Mouse (Mus musculus): ENCODE data around the gene Kalrn. TPM values are rescaled to one million over a fixed set of nuclear protein-coding genes. Genes with fewer than 3 reads are reported as not detected.

The Kalrn gene
- polyA plus RNA-seq, 1 experiment from 2014 or later = 22.1 TPM

DNA sequence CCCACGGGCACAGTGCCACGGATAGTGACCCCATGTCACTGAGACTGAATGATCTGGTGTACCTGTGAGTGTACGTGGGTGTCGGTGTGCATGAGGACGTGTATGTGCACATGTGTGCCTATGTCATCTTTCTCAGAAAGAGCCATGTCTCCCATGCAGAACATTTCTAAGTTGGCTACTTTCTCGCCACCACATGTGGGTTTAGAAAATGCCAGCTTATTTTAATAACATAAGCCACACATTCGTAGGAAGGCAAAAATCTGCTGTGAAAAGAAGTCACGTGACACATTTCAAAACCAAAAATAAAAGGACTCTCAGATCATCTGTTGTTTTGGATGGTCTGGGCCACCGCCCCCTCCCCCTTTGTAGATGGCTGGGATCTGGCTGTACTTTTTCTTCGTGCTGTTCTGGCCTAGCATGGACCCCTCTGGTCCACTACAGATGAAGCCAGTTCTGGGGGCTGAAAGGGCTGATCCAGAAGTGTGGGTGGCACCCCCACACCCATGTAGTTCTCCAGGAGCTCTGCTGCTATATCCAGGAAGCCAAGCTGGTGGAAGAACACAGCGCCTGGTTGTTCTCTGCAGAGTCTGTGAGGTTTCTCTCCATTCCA, 400.7 kb downstream of the Kalrn start:
- Histone ChIP-seq H3K9me3 (ENCODE audit: control insufficient read depth, low read depth, low read length) (no peaks in the 10 kb centered on the region), H3K4me2 (replicated peaks; ENCODE audit: low read depth, low read length) (no peak overlapping the region), H3K4me3 (ENCODE audit: low read depth, low read length) (no peak overlapping the region), H3K9ac (replicated peaks; ENCODE audit: low read depth, low read length) (no peak overlapping the region), H3K4me1 (ENCODE audit: control insufficient read depth, insufficient read depth, low read length) (no peaks in the 10 kb centered on the region), H3K36me3 (ENCODE audit: control insufficient read depth, insufficient read depth, low read length) (peaks cover 33% of the 10 kb centered on the region), H3K27me3 (ENCODE audit: control insufficient read depth, insufficient read depth, low read length) (no peaks in the 10 kb centered on the region), H3K27ac (ENCODE audit: low read length) (no peak overlapping the region)
- 93% methylated on average over 11 of the region's 11 CpGs for WGBS
- ATAC-seq (ENCODE audit: insufficient number of reproducible peaks, insufficient read depth, low FRiP score, low read depth) = no peak

DNA sequence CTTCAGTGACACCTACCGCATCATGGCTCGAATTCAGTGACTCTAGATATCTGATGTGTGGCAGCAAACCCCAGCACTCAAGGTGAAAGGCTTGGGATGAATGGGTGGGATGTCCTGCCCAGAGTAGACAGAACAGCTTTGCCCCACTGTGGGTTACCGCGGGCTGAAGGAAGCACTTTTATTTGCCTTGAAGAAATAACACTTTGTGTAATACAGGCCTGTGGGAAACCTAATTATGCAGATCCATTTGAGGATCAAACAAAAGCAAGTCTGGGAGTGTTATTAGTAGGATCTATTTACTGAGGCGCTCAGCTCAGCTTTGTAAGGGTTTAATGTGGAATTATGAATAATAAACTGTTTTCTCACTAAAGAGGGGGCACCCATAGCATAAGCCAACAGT, 406.3 kb downstream of the Kalrn start:
- Histone ChIP-seq H3K36me3 (ENCODE audit: control insufficient read depth, insufficient read depth, low read length) (peaks cover 13% of the 10 kb centered on the region), H3K4me2 (replicated peaks; ENCODE audit: low read depth, low read length) (no peak overlapping the region), H3K27me3 (ENCODE audit: control insufficient read depth, insufficient read depth, low read length) (no peaks in the 10 kb centered on the region), H3K9me3 (ENCODE audit: control insufficient read depth, low read depth, low read length) (no peaks in the 10 kb centered on the region), H3K27ac (ENCODE audit: low read length) (no peak overlapping the region), H3K9ac (replicated peaks; ENCODE audit: low read depth, low read length) (no peak overlapping the region; the same call in 1 of the 2 replicates), H3K4me3 (ENCODE audit: low read depth, low read length) (no peak overlapping the region), H3K4me1 (ENCODE audit: control insufficient read depth, insufficient read depth, low read length) (no peaks in the 10 kb centered on the region)
- WGBS = 87% methylated on average over 5 of the region's 5 CpGs
- no peak for ATAC-seq (ENCODE audit: insufficient number of reproducible peaks, insufficient read depth, low FRiP score, low read depth)

DNA sequence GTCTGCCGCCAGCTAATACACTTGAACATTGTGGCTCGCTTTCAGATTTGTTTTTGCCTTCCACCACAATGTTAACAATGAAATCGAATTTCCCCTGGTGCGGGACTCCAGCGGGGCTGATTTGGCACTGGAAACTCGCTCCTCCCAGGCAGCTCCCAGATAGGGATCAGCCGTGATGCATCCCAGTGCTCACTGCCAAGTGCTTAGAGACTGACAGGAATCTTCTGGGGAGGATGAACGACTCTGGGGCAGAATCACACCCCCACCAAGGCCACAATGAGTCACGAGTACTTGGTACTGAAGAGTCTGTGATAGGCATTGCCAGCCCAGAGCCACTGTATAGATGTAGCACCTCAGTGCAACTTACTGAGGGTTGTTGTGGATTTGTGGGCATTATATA, 410.2 kb downstream of the Kalrn start:
- no peak for ATAC-seq (ENCODE audit: insufficient number of reproducible peaks, insufficient read depth, low FRiP score, low read depth)
- Histone ChIP-seq H3K4me3 (ENCODE audit: low read depth, low read length) (no peak overlapping the region), H3K36me3 (ENCODE audit: control insufficient read depth, insufficient read depth, low read length) (no peaks in the 10 kb centered on the region; the same call in 1 of the 2 replicates), H3K4me1 (ENCODE audit: control insufficient read depth, insufficient read depth, low read length) (no peaks in the 10 kb centered on the region), H3K4me2 (replicated peaks; ENCODE audit: low read depth, low read length) (no peak overlapping the region), H3K9me3 (ENCODE audit: control insufficient read depth, low read depth, low read length) (no peaks in the 10 kb centered on the region), H3K27me3 (ENCODE audit: control insufficient read depth, insufficient read depth, low read length) (no peaks in the 10 kb centered on the region), H3K9ac (replicated peaks; ENCODE audit: low read depth, low read length) (no peak overlapping the region), H3K27ac (ENCODE audit: low read length) (no peak overlapping the region)
- WGBS = 70% methylated on average over 9 of the region's 9 CpGs

DNA sequence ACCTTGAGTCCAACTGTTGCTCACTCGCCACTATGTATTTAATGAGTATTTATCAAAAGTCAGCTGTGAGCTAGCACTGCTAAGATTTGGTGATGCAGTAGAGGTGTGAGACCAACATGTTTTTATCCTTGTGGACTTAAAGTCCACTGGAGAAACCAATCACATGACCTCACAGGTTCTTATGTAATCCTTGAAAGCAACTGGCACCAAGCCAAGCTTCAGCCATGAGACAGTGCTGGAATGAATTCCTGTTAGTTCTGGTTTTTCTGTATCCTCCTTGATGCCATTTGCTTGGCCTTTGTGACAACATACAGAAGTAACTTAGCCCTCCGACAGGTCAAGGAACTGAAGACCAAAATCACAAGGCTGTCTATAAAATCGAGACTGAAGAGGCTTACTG, 413.8 kb downstream of the Kalrn start:
- ATAC-seq (ENCODE audit: insufficient number of reproducible peaks, insufficient read depth, low FRiP score, low read depth) = no peak
- no peak overlapping the region for H3K27ac ChIP-seq (ENCODE audit: low read length)

DNA sequence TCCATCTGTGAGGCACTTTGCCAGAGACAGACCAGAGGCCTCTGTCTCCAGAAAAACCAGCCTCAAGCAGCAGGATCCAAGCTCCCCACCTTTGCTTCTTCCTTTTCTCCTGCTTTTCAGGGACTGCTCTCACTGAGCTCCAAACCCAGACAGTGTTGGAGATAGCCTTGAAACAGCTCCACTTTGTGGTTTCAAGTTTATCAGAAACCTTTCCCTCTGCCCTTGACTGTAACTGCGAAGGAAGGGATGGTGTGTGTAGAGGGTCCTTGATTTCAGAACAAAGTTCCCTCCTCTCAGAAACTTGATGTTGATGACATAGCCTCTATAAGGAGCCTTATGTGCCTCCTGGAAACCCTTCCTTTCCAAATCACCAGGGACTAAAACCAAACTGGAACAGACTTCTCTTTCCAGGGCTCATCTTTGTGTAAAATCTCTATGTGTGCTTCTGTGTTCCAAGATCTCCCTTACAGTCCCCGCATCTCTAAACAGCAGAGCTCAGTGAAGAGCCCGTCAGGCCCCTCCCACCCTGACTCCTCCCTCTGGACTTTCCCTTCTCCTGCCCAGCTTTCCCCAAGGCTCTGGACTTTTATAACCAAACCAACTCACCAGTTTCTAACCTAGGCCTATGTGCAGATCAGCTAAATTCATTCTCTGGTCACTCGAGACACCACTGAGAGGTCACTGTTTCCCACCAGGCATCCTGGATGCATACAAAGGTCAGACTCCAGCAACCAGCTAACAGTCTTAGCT, 415.8 kb downstream of the Kalrn start:
- Histone ChIP-seq H3K4me1 (ENCODE audit: control insufficient read depth, insufficient read depth, low read length) (no peaks in the 10 kb centered on the region), H3K27me3 (ENCODE audit: control insufficient read depth, insufficient read depth, low read length) (no peaks in the 10 kb centered on the region), H3K9me3 (ENCODE audit: control insufficient read depth, low read depth, low read length) (no peaks in the 10 kb centered on the region), H3K9ac (replicated peaks; ENCODE audit: low read depth, low read length) (no peak overlapping the region), H3K36me3 (ENCODE audit: control insufficient read depth, insufficient read depth, low read length) (no peaks in the 10 kb centered on the region), H3K4me3 (ENCODE audit: low read depth, low read length) (no peak overlapping the region), H3K27ac (ENCODE audit: low read length) (no peak overlapping the region), H3K4me2 (replicated peaks; ENCODE audit: low read depth, low read length) (no peak overlapping the region)
- no peak for ATAC-seq (ENCODE audit: insufficient number of reproducible peaks, insufficient read depth, low FRiP score, low read depth)
- 62% methylated on average over 4 of the region's 4 CpGs for WGBS

More for the DNA sequence above, 413.8 kb downstream of the Kalrn start:
- Histone ChIP-seq H3K4me3 (ENCODE audit: low read depth, low read length) (no peak overlapping the region), H3K36me3 (ENCODE audit: control insufficient read depth, insufficient read depth, low read length) (no peaks in the 10 kb centered on the region), H3K9ac (replicated peaks; ENCODE audit: low read depth, low read length) (no peak overlapping the region), H3K4me2 (replicated peaks; ENCODE audit: low read depth, low read length) (no peak overlapping the region), H3K9me3 (ENCODE audit: control insufficient read depth, low read depth, low read length) (no peaks in the 10 kb centered on the region), H3K4me1 (ENCODE audit: control insufficient read depth, insufficient read depth, low read length) (no peaks in the 10 kb centered on the region), H3K27me3 (ENCODE audit: control insufficient read depth, insufficient read depth, low read length) (no peaks in the 10 kb centered on the region)
- 88% methylated on average over 3 of the region's 3 CpGs for WGBS

DNA sequence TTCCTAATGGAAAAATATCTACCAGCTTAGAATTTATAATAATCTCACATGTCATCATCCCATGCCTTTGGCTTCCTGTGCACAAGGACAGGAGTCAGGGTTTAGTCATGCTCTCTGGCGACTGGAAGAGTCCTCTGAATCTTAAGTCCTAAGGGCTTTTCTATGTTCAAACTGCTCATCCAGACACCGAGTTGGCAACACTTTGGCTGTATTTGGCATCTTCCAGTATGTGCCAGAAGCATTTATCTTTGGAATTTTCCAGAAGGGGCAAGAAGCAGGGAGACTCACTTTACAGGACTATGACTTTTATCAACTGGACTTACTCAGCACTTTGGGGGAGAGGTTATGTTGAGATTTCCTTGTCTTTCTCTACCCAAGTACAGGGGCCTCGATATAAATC, 417.6 kb downstream of the Kalrn start:
- no peaks in the 10 kb centered on the region for H3K36me3 ChIP-seq (ENCODE audit: control insufficient read depth, insufficient read depth, low read length)
- H3K4me3 ChIP-seq (ENCODE audit: low read depth, low read length) = no peak overlapping the region
- 79% methylated on average over 3 of the region's 3 CpGs for WGBS
- no peak overlapping the region for H3K4me2 ChIP-seq (replicated peaks; ENCODE audit: low read depth, low read length)
- ATAC-seq (ENCODE audit: insufficient number of reproducible peaks, insufficient read depth, low FRiP score, low read depth) = no peak
- H3K9me3 ChIP-seq (ENCODE audit: control insufficient read depth, low read depth, low read length) = no peaks in the 10 kb centered on the region
- no peaks in the 10 kb centered on the region for H3K27me3 ChIP-seq (ENCODE audit: control insufficient read depth, insufficient read depth, low read length)
- no peak overlapping the region for H3K9ac ChIP-seq (replicated peaks; ENCODE audit: low read depth, low read length)
- no peak overlapping the region for H3K27ac ChIP-seq (ENCODE audit: low read length)
- H3K4me1 ChIP-seq (ENCODE audit: control insufficient read depth, insufficient read depth, low read length) = no peaks in the 10 kb centered on the region

DNA sequence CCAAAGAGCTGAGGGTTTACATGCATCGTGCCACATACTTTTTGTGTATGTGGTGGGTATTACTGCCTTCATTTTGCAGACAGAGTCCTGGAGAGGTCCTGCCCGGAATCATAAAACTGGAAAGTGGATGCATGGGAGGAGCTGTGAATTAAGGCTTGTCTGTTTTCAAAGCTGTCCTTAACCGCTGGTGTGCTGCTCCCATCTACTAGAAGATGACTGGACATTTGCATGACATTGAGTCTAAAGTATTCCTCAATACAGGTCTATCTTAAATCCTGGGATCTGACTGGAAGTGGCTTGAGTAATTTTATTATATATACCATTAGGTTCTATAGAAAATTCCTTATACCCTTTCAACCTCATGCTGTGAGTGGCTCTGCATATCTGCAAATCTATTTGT, 418.4 kb downstream of the Kalrn start:
- Histone ChIP-seq H3K4me2 (replicated peaks; ENCODE audit: low read depth, low read length) (no peak overlapping the region), H3K36me3 (ENCODE audit: control insufficient read depth, insufficient read depth, low read length) (no peaks in the 10 kb centered on the region), H3K9ac (replicated peaks; ENCODE audit: low read depth, low read length) (no peak overlapping the region), H3K4me3 (ENCODE audit: low read depth, low read length) (no peak overlapping the region), H3K4me1 (ENCODE audit: control insufficient read depth, insufficient read depth, low read length) (no peaks in the 10 kb centered on the region), H3K27ac (ENCODE audit: low read length) (no peak overlapping the region), H3K9me3 (ENCODE audit: control insufficient read depth, low read depth, low read length) (no peaks in the 10 kb centered on the region), H3K27me3 (ENCODE audit: control insufficient read depth, insufficient read depth, low read length) (no peaks in the 10 kb centered on the region)
- WGBS = 87% methylated on average over 3 of the region's 3 CpGs
- no peak for ATAC-seq (ENCODE audit: insufficient number of reproducible peaks, insufficient read depth, low FRiP score, low read depth)

DNA sequence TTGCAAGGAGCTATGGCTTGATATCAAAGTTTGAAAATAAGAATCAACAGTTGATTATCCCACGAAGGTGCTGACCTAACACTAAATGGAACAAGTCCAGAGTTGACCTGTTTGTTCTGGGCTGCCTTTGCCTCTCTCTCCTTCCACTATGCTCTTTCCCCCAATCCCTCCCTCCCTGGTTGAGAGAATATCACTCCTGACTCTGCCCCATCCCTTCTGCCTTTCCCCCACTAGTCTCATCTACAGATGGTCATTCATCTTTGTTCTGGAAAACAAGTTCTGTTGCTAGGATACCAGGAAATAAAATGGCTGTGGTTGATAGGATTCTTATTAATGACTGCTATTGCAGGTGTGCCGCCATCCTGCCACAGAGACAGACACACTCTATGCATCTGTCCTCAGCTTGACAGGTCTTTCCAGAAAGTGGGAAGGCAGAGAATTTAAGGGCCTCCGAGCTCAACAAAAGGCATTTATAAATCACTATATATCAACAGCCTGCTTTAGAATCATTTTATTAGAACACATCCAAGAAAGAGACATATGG, 421.7 kb downstream of the Kalrn start:
- no peak for ATAC-seq (ENCODE audit: insufficient number of reproducible peaks, insufficient read depth, low FRiP score, low read depth)
- Histone ChIP-seq H3K9ac (replicated peaks; ENCODE audit: low read depth, low read length) (no peak overlapping the region), H3K4me1 (ENCODE audit: control insufficient read depth, insufficient read depth, low read length) (no peaks in the 10 kb centered on the region), H3K27ac (ENCODE audit: low read length) (no peak overlapping the region), H3K36me3 (ENCODE audit: control insufficient read depth, insufficient read depth, low read length) (no peaks in the 10 kb centered on the region), H3K4me3 (ENCODE audit: low read depth, low read length) (no peak overlapping the region), H3K27me3 (ENCODE audit: control insufficient read depth, insufficient read depth, low read length) (no peaks in the 10 kb centered on the region), H3K9me3 (ENCODE audit: control insufficient read depth, low read depth, low read length) (no peaks in the 10 kb centered on the region), H3K4me2 (replicated peaks; ENCODE audit: low read depth, low read length) (no peak overlapping the region)
- 59% methylated on average over 3 of the region's 3 CpGs for WGBS
